Mouse (Mus musculus) heart, embryonic 12.5 days (tissue): ENCODE measurements around the gene Lpar5. TPM values are rescaled to one million over a fixed set of nuclear protein-coding genes. Genes with fewer than 3 reads are reported as not detected.
"Not testable (repeated sequence)": the region's sequence is repeated elsewhere in the genome, so short reads cannot be mapped to it uniquely, and the experiment has no call there.

Experiments used
- ATAC-seq: fragments of 200-750 bp; cut with Nextera tagmentation; 2 replicates; pipeline ENCODE4 v1.8.0; 2017; ENCODE audit warnings: moderate TSS enrichment, moderate library complexity; ENCODE audit not compliant: insufficient number of reproducible peaks, low FRiP score
- H3K27ac ChIP-seq: fragments of 300-500 bp; sonication (generic); 2 replicates; pipeline ENCODE4 v1.5.1; 2016; ENCODE audit warnings: mild to moderate bottlenecking, moderate library complexity; ENCODE audit not compliant: poor library complexity, severe bottlenecking
- H3K27me3 ChIP-seq: fragments of 300-500 bp; sonication (generic); replicated peaks from 2 replicates; pipeline ENCODE4 v1.6.1; 2016; ENCODE audit warnings: mild to moderate bottlenecking, moderate library complexity
- H3K36me3 ChIP-seq: fragments of 300-500 bp; sonication (generic); 2 replicates; pipeline ENCODE4 v1.6.1; 2016; ENCODE audit warnings: mild to moderate bottlenecking, moderate library complexity
- H3K4me1 ChIP-seq: fragments of 300-500 bp; sonication (generic); replicated peaks from 2 replicates; pipeline ENCODE4 v1.6.1; 2016; ENCODE audit warnings: mild to moderate bottlenecking
- H3K4me2 ChIP-seq: fragments of 300-500 bp; sonication (generic); 2 replicates; pipeline ENCODE4 v1.6.1; 2016; ENCODE audit warnings: mild to moderate bottlenecking, moderate library complexity
- H3K4me3 ChIP-seq: fragments of 300-500 bp; sonication (generic); 2 replicates; pipeline ENCODE4 v1.5.1; 2016; ENCODE audit warnings: mild to moderate bottlenecking
- H3K9ac ChIP-seq: fragments of 300-500 bp; sonication (generic); 2 replicates; pipeline ENCODE4 v1.6.1; 2016; ENCODE audit warnings: mild to moderate bottlenecking, moderate library complexity
- H3K9me3 ChIP-seq: fragments of 300-500 bp; sonication (generic); replicated peaks from 2 replicates; pipeline ENCODE4 v1.6.1; 2016; ENCODE audit warnings: mild to moderate bottlenecking, moderate library complexity
- WGBS: fragments of 180-500 bp; shearing (Covaris S2); methylation state at CpG from one replicate; pipeline ENCODE4 v1.1.7; 2016; 5-methylcytosine and 5-hydroxymethylcytosine counted together
- polyA plus RNA-seq: library from polyadenylated mRNA; unstranded; fragments of >200 nt; fragmentation: Nextera tagmentation; extraction: Ambion mirVana; gene quantifications from 2 replicates; pipeline ENCODE4 v1.2.1, GENCODE M21; 2016

The Lpar5 gene
- 0.24 and 0.31 TPM in 2 replicates for polyA plus RNA-seq

DNA sequence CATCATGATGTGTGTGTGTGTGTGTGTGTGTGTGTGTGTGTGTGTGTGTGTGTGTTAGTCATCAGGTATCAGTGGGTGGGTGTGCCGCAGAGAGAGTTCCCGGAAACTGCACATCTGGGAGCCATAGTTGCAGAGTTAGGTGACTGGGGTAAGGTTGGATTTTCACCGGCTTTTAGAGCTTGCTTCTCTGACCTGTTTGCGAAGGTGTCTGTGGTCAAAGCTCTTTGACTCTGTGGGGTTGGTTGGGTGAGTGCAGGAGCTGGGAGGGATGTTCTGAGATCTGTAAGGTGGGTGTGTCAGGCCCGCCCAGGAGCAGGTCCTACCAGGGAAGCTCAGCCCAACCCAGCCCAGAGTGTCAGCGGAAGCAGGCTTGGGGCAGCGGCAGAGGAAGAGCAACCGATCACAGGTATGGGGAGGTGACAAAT is at the start of gene Lpar5:
Gene Lpar5, plus strand, starts transcription at position 350 of the 425 bp plus-strand sequence.
- ATAC-seq, result no peak
- H3K27me3 ChIP-seq, result peaks cover 19% of the 10 kb centered on the region
- 53% methylated on average over 8 of the region's 8 CpGs for WGBS

DNA sequence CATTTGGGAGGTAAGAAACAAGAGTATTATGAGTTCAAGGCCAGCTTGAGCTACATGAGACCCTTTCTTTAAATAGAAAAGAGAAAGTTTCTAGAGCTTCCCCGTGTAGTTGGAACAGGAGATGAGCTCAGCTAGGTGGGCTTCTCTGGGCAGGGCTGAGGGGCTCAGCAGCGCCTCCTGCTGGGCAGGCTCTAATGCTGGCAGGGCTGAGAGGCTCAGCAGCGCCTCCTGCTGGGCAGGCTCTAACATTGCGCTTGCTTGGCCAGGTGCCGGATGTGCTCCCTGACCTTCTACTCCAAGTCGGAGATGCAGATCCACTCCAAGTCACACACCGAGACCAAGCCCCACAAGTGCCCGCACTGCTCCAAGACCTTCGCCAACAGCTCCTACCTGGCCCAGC is 37.2 kb upstream of the Lpar5 start:
- not testable (repeated sequence) for H3K9me3 ChIP-seq, ATAC-seq, H3K27ac ChIP-seq, H3K9ac ChIP-seq, H3K27me3 ChIP-seq, H3K4me3 ChIP-seq, H3K4me2 ChIP-seq, H3K4me1 ChIP-seq
- H3K36me3 ChIP-seq, result peaks cover 70% of the 10 kb centered on the region
- WGBS, result 45% methylated on average over 9 of the region's 9 CpGs

More for the DNA sequence above, at the start of gene Lpar5:
- H3K36me3 ChIP-seq, result no peaks in the 10 kb centered on the region
- no peak within 1 kb of the TSS for H3K27ac ChIP-seq
- peaks cover 13% of the 10 kb centered on the region for H3K4me1 ChIP-seq
- no peaks in the 10 kb centered on the region for H3K9me3 ChIP-seq
- no peak within 1 kb of the TSS for H3K4me2 ChIP-seq
- no peak within 1 kb of the TSS for H3K4me3 ChIP-seq
- H3K9ac ChIP-seq, result no peak within 1 kb of the TSS

DNA sequence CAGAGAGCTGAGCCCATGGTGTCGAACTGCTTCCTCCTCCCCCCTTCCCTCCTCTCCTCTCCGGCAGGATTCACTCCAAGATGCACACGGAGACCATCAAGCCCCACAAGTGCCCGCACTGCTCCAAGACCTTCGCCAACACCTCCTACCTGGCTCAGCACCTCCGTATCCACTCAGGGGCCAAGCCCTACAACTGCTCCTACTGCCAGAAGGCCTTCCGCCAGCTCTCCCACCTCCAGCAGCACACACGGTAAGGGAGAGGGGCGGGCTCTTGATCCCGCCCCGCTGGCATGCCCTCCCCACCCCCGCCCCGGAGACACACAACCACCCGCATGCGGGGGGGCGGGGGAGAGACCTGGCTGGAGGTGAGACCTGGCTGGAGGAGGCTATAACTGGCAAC is 36.1 kb upstream of the Lpar5 start:
- no peak overlapping the region for H3K9ac ChIP-seq
- H3K36me3 ChIP-seq, result peaks cover 75% of the 10 kb centered on the region
- no peak overlapping the region for H3K27ac ChIP-seq
- H3K9me3 ChIP-seq, result no peaks in the 10 kb centered on the region
- ATAC-seq, result no peak
- H3K4me1 ChIP-seq, result no peaks in the 10 kb centered on the region
- H3K4me2 ChIP-seq, result no peak overlapping the region
- H3K4me3 ChIP-seq, result no peak overlapping the region
- 89% methylated on average over 16 of the region's 16 CpGs for WGBS
- H3K27me3 ChIP-seq, result no peaks in the 10 kb centered on the region

DNA sequence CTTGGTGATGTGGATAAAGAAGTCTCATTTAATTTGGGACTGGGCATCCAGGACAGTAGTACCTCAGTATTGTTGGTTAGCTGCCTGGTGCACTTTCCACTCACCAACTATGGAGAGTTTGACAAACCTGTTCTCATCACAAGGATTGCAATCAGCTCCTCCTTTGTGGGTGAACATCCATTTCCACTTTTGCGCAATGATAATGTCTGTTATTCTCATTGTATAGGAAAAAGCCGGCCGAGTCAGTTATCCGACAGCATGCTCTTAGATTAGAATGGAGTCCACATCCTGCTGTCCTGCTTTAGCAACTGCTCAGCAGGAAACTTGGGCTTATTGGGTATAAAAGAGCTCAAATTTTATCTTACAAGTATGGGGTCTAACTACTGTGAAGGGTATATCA is 29.1 kb upstream of the Lpar5 start:
- Histone ChIP-seq H3K9ac (no peak overlapping the region), H3K36me3 (peaks cover 45% of the 10 kb centered on the region), H3K4me3 (peak overlapping the region; percentile 77; the same call in 1 of the 2 replicates), H3K27ac (peak overlapping the region; percentile 63), H3K9me3 (no peaks in the 10 kb centered on the region), H3K4me2 (peak overlapping the region; percentile 64), H3K4me1 (peaks cover 9% of the 10 kb centered on the region), H3K27me3 (no peaks in the 10 kb centered on the region)
- no peak for ATAC-seq
- WGBS, result 78% methylated on average over 4 of the region's 4 CpGs

DNA sequence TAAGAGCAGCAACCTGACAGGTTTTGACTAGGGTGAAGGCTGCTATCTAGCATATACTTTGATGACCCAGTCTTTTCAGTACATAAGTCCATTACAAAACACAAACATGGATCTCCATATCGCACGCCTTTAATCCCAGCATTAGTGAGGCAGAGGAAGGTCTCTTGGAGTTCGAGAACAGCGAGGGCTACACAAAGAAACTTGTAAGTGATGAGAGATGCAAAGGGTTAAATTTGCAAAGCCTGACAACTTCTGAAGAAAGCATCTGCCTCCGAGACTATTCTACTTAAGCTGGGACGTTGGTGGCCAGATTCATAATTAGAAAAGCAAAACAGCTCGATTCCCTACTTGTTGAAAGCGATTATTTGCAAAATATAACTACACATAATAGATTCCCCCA is 28.6 kb upstream of the Lpar5 start:
- Histone ChIP-seq H3K27ac (peak overlapping the region; percentile 63), H3K27me3 (no peaks in the 10 kb centered on the region), H3K4me3 (peak overlapping the region; percentile 77), H3K4me2 (peak overlapping the region; percentile 64), H3K9ac (peak overlapping the region; percentile 24; the same call in 1 of the 2 replicates), H3K36me3 (peaks cover 45% of the 10 kb centered on the region), H3K4me1 (peaks cover 9% of the 10 kb centered on the region), H3K9me3 (no peaks in the 10 kb centered on the region)
- no peak; the same call in 1 of the 2 replicates for ATAC-seq
- 6% methylated on average over 8 of the region's 8 CpGs for WGBS

DNA sequence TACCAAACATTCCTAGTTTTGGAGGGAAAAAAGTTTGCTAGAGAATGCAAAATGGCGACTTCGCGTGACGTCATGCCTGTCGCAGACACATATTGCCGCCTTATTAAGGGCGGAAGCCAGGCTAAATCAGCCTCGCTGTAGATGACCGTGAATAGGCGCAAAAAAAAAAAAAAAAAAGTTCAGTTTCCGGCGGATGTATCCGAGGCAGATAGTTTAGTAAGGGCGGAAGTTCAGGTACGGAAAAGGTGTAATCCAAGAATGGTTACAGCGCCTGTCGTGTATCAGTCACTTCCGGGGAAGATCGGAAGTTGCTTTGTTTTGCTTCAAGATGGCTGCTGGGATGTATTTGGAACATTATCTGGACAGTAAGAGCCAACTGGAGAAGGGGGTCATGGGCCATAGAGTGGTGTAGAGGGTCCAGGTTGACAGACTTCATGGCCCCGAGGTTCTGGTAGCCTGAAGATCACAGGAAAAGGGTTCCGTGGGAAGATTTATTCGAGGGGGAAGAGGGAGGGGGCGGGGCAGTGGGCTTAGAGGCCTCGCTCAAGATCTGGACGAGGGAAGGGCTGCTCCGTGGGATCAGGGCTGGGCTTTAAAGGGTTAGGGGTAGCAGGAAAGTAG is 28.1 kb upstream of the Lpar5 start, which contains the start of gene Ing4:
Gene Ing4, plus strand, starts transcription at position 228 of the 621 bp plus-strand sequence.
- Histone ChIP-seq H3K36me3 (peaks cover 48% of the 10 kb centered on the region), H3K27me3 (no peaks in the 10 kb centered on the region), H3K9ac (peak within 1 kb of the TSS; percentile 75), H3K27ac (peak within 1 kb of the TSS; percentile 63), H3K4me2 (peak within 1 kb of the TSS; percentile 78), H3K9me3 (no peaks in the 10 kb centered on the region), H3K4me3 (peak within 1 kb of the TSS; percentile 77), H3K4me1 (peaks cover 9% of the 10 kb centered on the region)
- under 1% methylated on average over 26 of the region's 26 CpGs for WGBS
- peak; percentile 94 for ATAC-seq

DNA sequence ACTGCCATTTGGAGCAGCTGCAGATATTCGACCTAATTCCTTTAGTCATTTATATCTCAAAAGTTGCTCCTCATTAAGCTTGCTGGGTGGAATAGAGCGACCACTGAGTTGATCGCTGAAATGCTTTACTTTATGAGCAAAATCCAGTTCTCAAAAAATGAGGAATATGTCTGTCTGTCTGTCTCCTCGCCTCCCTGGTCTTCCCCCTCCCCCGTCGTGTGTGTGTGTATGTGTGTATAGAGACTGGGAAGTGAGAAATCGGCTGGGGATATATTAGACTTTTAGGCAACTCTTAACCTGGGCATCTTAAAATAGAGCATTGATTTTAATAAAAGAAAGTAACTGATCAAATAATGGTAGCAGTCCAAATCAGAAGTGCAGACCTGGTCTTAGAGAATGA is 27.5 kb upstream of the Lpar5 start:
- no peak for ATAC-seq
- peaks cover 9% of the 10 kb centered on the region for H3K4me1 ChIP-seq
- peaks cover 48% of the 10 kb centered on the region for H3K36me3 ChIP-seq
- no peaks in the 10 kb centered on the region for H3K27me3 ChIP-seq
- peak overlapping the region; percentile 75 for H3K9ac ChIP-seq
- H3K9me3 ChIP-seq, result no peaks in the 10 kb centered on the region
- WGBS, result 18% methylated on average over 7 of the region's 7 CpGs
- peak overlapping the region; percentile 77 for H3K4me3 ChIP-seq
- H3K4me2 ChIP-seq, result peak overlapping the region; percentile 78
- H3K27ac ChIP-seq, result peak overlapping the region; percentile 41; the same call in 1 of the 2 replicates

DNA sequence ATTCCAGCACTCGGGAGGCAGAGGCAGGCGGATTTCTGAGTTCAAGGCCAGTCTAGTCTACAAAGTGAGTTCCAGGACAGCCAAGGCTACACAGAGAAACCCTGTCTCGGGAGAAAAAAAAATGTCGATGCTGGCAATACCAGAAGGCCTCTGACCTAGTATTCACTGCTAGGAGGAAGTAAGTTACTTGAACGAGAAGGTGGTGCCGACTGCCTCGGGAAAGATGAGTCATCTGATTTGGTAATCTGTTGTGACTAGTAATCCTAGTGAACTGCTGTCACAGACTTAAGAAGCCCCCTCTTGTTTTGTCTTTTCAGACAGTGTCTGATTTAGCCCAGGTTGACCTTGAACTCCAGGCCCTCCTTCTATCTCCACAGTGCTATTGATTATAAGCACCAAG is 26.7 kb upstream of the Lpar5 start:
- Histone ChIP-seq H3K36me3 (peaks cover 44% of the 10 kb centered on the region), H3K4me2 (no peak overlapping the region), H3K27ac (no peak overlapping the region), H3K27me3 (no peaks in the 10 kb centered on the region), H3K4me1 (peaks cover 9% of the 10 kb centered on the region), H3K9ac (no peak overlapping the region), H3K9me3 (no peaks in the 10 kb centered on the region), H3K4me3 (no peak overlapping the region)
- 82% methylated on average over 7 of the region's 7 CpGs for WGBS
- ATAC-seq, result no peak

DNA sequence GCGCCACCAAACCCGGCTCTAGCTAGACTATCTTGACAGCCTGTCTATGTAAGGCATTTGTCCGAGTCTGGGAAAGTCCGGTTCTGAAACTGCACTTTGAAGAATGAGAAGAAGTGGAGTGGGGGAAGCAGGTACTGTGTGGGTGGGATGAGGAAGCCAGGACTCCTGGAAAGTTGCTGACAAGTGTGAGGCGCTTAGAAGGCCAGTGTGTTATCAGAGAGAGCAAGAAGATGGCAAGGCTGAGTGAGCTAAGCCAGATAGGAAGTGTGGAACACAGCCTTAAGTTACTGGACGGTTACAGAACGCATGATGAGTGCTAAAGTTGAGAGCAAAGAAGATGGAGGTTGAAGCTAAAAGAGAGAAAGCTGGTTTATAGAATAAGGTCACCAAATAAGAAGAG is 25.6 kb upstream of the Lpar5 start:
- H3K9ac ChIP-seq, result no peak overlapping the region
- 67% methylated on average over 7 of the region's 7 CpGs for WGBS
- H3K27ac ChIP-seq, result no peak overlapping the region
- ATAC-seq, result no peak
- H3K36me3 ChIP-seq, result peaks cover 37% of the 10 kb centered on the region
- no peak overlapping the region for H3K4me3 ChIP-seq
- H3K27me3 ChIP-seq, result no peaks in the 10 kb centered on the region
- no peaks in the 10 kb centered on the region for H3K9me3 ChIP-seq
- H3K4me1 ChIP-seq, result peaks cover 9% of the 10 kb centered on the region
- H3K4me2 ChIP-seq, result no peak overlapping the region

DNA sequence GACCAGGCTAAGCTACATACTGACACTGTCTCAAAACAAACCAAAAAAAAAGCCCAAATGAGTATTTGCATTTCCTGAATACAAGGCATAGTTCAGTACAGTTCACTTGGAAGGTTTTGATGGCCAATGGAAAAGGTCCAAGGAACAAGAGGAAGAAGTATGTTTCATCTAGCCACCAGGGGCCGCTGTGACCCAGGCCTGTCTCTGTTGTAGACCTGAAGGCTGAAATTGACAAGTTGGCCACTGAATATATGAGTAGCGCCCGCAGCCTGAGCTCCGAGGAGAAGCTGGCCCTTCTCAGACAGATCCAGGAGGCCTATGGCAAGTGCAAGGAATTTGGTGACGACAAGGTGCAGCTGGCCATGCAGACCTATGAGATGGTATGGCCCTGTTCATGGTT is 21.0 kb upstream of the Lpar5 start:
- H3K4me1 ChIP-seq, result no peaks in the 10 kb centered on the region
- no peak for ATAC-seq
- H3K4me3 ChIP-seq, result no peak overlapping the region
- H3K4me2 ChIP-seq, result no peak overlapping the region
- peaks cover 69% of the 10 kb centered on the region for H3K36me3 ChIP-seq
- H3K27me3 ChIP-seq, result no peaks in the 10 kb centered on the region
- no peaks in the 10 kb centered on the region for H3K9me3 ChIP-seq
- 35% methylated on average over 5 of the region's 5 CpGs for WGBS
- H3K9ac ChIP-seq, result no peak overlapping the region
- H3K27ac ChIP-seq, result no peak overlapping the region

DNA sequence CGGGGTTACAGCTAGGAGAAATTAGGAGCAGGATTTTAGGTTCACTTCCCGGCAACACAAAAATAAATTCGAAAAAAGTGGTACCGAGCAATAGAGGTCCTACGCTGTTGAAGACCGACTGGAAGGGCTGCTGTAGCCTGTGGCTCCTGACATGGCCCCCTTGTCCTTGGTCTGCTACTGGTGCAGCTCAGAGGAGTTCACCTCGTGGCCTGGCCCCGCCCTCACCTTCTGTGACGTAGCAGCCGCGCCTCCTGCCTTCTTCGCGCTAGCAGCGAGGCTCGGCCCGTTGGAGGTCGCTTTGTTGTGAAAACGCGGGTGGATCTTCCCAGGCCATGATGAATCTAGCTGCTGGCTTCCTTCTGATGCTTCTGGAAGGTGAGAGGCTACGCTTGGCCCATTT is 18.0 kb upstream of the Lpar5 start, which contains the start of gene Acrbp:
Gene Acrbp, plus strand, starts transcription at position 12 of the 400 bp plus-strand sequence.
- no peak within 1 kb of the TSS for H3K9ac ChIP-seq
- no peak within 1 kb of the TSS for H3K4me2 ChIP-seq
- WGBS, result 38% methylated on average over 20 of the region's 20 CpGs
- no peak for ATAC-seq
- peaks cover 80% of the 10 kb centered on the region for H3K36me3 ChIP-seq
- no peak within 1 kb of the TSS for H3K27ac ChIP-seq
- no peak within 1 kb of the TSS for H3K4me3 ChIP-seq
- no peaks in the 10 kb centered on the region for H3K9me3 ChIP-seq
- no peaks in the 10 kb centered on the region for H3K4me1 ChIP-seq
- H3K27me3 ChIP-seq, result 0 out of 2 replicates have a peak, but pooled peaks cover 3% of the 10 kb centered on the region
